ENCODE assay signal across 9 mouse cellular contexts in genomic region chr13:19365596-19365995, GRCm38 (mm10). TPM values are rescaled to one million over a fixed set of nuclear protein-coding genes. Genes with fewer than 3 reads are reported as not detected.
DNase-seq lines count a peak whose midpoint lies in the region; ATAC-seq and TF ChIP-seq lines count a peak whose summit lies in the region.
"Had no signal": no experiment of that assay in that cellular context is flagged by ENCODE, and none has a peak within 500 bp of the region (broad histone marks: within the 10 kb centered on the region; RNA-seq: fewer than 3 reads in every experiment).

No protein-coding gene starts in this region.

- DNase-seq in testis, postnatal 14 days (ENCODE audit: low spot score) = no peak
- DNase-seq in c-Kit-positive CD71-positive TER-119-negative erythroid progenitor cells, embryonic 14.5 days (ENCODE audit: low read depth) = peak; percentile 56
- DNase-seq in forebrain, embryonic 11.5 days (ENCODE audit: low spot score) = peak; percentile 73
- peak; percentile 84 for DNase-seq in intestine, embryonic 14.5 days (ENCODE audit: low spot score)
- peak; percentile 70 for DNase-seq in left cerebral cortex, postnatal 4 days
- peak; percentile 90 for DNase-seq in midbrain, embryonic 14.5 days

- H3K9ac ChIP-seq in forebrain, embryonic 11.5 days (ENCODE audit: low read length) = no peak overlapping the region
- H3K9ac ChIP-seq in intestine, embryonic 14.5 days (ENCODE audit: low read length) = no peak overlapping the region
- H3K9ac ChIP-seq in midbrain, embryonic 14.5 days (replicated peaks; ENCODE audit: low read length) = no peak overlapping the region
- no peak overlapping the region for H3K9ac ChIP-seq in stomach, embryonic 16.5 days (ENCODE audit: low read length)

- TF ChIP-seq POLR2A in testis, adult 2 months (IDR thresholded peaks at IDR 0.05; ENCODE audit: control insufficient read depth, low read depth, low read length) = no peak

- intact Hi-C loops in left cerebral cortex, postnatal 4 days (cut with DNase I) = loop anchor here (2.0 to 5.0 kb wide), 3 partner anchors 72 to 275 kb away; partner anchors contain the start of gene Sfrp4

- peak; percentile 57; the same call in 1 of the 2 replicates for TF ChIP-seq CTCF in testis, adult 2 months (IDR thresholded peaks at IDR 0.05; ENCODE audit: control insufficient read depth, insufficient read depth, insufficient replicate concordance, low read depth, low read length)

- no peaks in the 10 kb centered on the region for H3K4me1 ChIP-seq in testis, adult 2 months (ENCODE audit: control insufficient read depth, insufficient read depth, low read length)
- H3K4me1 ChIP-seq in forebrain, embryonic 11.5 days (replicated peaks; ENCODE audit: control insufficient read depth, insufficient read depth, low read length) = no peaks in the 10 kb centered on the region
- no peaks in the 10 kb centered on the region for H3K4me1 ChIP-seq in intestine, embryonic 14.5 days (replicated peaks; ENCODE audit: control insufficient read depth, insufficient read depth, low read length)
- no peaks in the 10 kb centered on the region for H3K4me1 ChIP-seq in midbrain, embryonic 14.5 days (ENCODE audit: control insufficient read depth, insufficient read depth, low read length)
- no peaks in the 10 kb centered on the region for H3K4me1 ChIP-seq in stomach, embryonic 16.5 days (ENCODE audit: control insufficient read depth, insufficient read depth, low read length)

- 33% methylated on average over 4 of the region's 4 CpGs for WGBS in forebrain, embryonic 11.5 days
- WGBS in intestine, embryonic 14.5 days = 20% methylated on average over 4 of the region's 4 CpGs
- 35% methylated on average over 4 of the region's 4 CpGs for WGBS in midbrain, embryonic 14.5 days
- 27% methylated on average over 4 of the region's 4 CpGs for WGBS in stomach, embryonic 16.5 days

- H3K36me3 ChIP-seq in testis, adult 2 months (ENCODE audit: control insufficient read depth, insufficient read depth, low read length) = no peaks in the 10 kb centered on the region
- no peaks in the 10 kb centered on the region; the same call in 1 of the 2 replicates for H3K36me3 ChIP-seq in forebrain, embryonic 11.5 days (ENCODE audit: control insufficient read depth, insufficient read depth, low read length)
- peaks cover 53% of the 10 kb centered on the region for H3K36me3 ChIP-seq in intestine, embryonic 14.5 days (ENCODE audit: control insufficient read depth, insufficient read depth, low read length)
- peaks cover 54% of the 10 kb centered on the region for H3K36me3 ChIP-seq in midbrain, embryonic 14.5 days (ENCODE audit: control insufficient read depth, insufficient read depth, low read length)
- H3K36me3 ChIP-seq in stomach, embryonic 16.5 days (ENCODE audit: control insufficient read depth, insufficient read depth, low read length) = 0 out of 2 replicates have a peak, but pooled peaks cover 3% of the 10 kb centered on the region

- no peak overlapping the region for H3K27ac ChIP-seq in testis, adult 2 months (ENCODE audit: control insufficient read depth, insufficient read depth, low read depth, low read length)
- H3K27ac ChIP-seq in forebrain, embryonic 11.5 days (ENCODE audit: low read depth, low read length) = no peak overlapping the region
- H3K27ac ChIP-seq in intestine, embryonic 14.5 days (ENCODE audit: low read depth) = no peak overlapping the region
- H3K27ac ChIP-seq in midbrain, embryonic 14.5 days (replicated peaks; ENCODE audit: low read depth, low read length) = no peak overlapping the region
- H3K27ac ChIP-seq in stomach, embryonic 16.5 days (ENCODE audit: low read length) = no peak overlapping the region

- H3K4me2 ChIP-seq in forebrain, embryonic 11.5 days (ENCODE audit: low read depth, low read length, severe bottlenecking) = no peak overlapping the region
- H3K4me2 ChIP-seq in intestine, embryonic 14.5 days (ENCODE audit: low read length) = no peak overlapping the region
- no peak overlapping the region for H3K4me2 ChIP-seq in midbrain, embryonic 14.5 days (ENCODE audit: low read length)
- no peak overlapping the region for H3K4me2 ChIP-seq in stomach, embryonic 16.5 days (ENCODE audit: low read depth, low read length)

- H3K4me3 ChIP-seq in testis, adult 2 months (ENCODE audit: control insufficient read depth, low read depth, low read length) = no peak overlapping the region
- no peak overlapping the region for H3K4me3 ChIP-seq in forebrain, embryonic 11.5 days (ENCODE audit: low read depth, low read length)
- H3K4me3 ChIP-seq in intestine, embryonic 14.5 days (ENCODE audit: low read depth, low read length) = no peak overlapping the region
- H3K4me3 ChIP-seq in midbrain, embryonic 14.5 days (replicated peaks; ENCODE audit: low read depth, low read length) = no peak overlapping the region
- H3K4me3 ChIP-seq in stomach, embryonic 16.5 days (replicated peaks; ENCODE audit: low read length) = no peak overlapping the region
- H3K4me3 ChIP-seq: erythroblast, embryonic 14.5 days had no signal

- no peaks in the 10 kb centered on the region for H3K27me3 ChIP-seq in testis, adult 2 months (ENCODE audit: control insufficient read depth, insufficient read depth, low read length)
- no peaks in the 10 kb centered on the region for H3K27me3 ChIP-seq in forebrain, embryonic 11.5 days (ENCODE audit: control insufficient read depth, insufficient read depth, low read length)
- no peaks in the 10 kb centered on the region for H3K27me3 ChIP-seq in intestine, embryonic 14.5 days (replicated peaks; ENCODE audit: control insufficient read depth, insufficient read depth, low read length)
- H3K27me3 ChIP-seq in midbrain, embryonic 14.5 days (ENCODE audit: control insufficient read depth, insufficient read depth, low read length) = no peaks in the 10 kb centered on the region
- H3K27me3 ChIP-seq in stomach, embryonic 16.5 days (ENCODE audit: control insufficient read depth, insufficient read depth, low read length) = no peaks in the 10 kb centered on the region

- peak; percentile 79 for ATAC-seq in forebrain, embryonic 11.5 days (replicated peaks; ENCODE audit: low FRiP score)
- ATAC-seq in intestine, embryonic 14.5 days (replicated peaks; ENCODE audit: low FRiP score, low TSS enrichment, low read depth) = peak; percentile 53; the same call in 1 of the 2 replicates
- ATAC-seq in midbrain, embryonic 14.5 days (ENCODE audit: low FRiP score, low TSS enrichment) = peak; percentile 67; the same call in 1 of the 2 replicates
- ATAC-seq in stomach, embryonic 16.5 days (ENCODE audit: insufficient read depth, low FRiP score) = peak; percentile 38; the same call in 1 of the 2 replicates

- H3K9me3 ChIP-seq in forebrain, embryonic 11.5 days (ENCODE audit: control insufficient read depth, low read length) = no peaks in the 10 kb centered on the region
- no peaks in the 10 kb centered on the region for H3K9me3 ChIP-seq in intestine, embryonic 14.5 days (ENCODE audit: control insufficient read depth, low read length)
- H3K9me3 ChIP-seq in midbrain, embryonic 14.5 days (ENCODE audit: control insufficient read depth, low read length) = no peaks in the 10 kb centered on the region
- no peaks in the 10 kb centered on the region for H3K9me3 ChIP-seq in stomach, embryonic 16.5 days (replicated peaks; ENCODE audit: control insufficient read depth, low read length)

RNA-seq across cellular contexts. Expression of gene Stard3nl, which starts 30.0 kb away (rescaled TPM):
- polyA plus RNA-seq in testis, adult 2 months (2012; rRNA removed) = 9.0 and 11.7 TPM in 2 replicates
- 114 and 116 TPM in 2 replicates for polyA plus RNA-seq in forebrain, embryonic 11.5 days (2014; fragmentation: Nextera tagmentation; extraction: Ambion mirVana)
- polyA plus RNA-seq in intestine, embryonic 14.5 days (2014; fragmentation: Nextera tagmentation; extraction: Ambion mirVana) = 98.7 and 100 TPM in 2 replicates
- total RNA-seq in left cerebral cortex, postnatal 4 days (2021) = 10 to 100 TPM; 90.5 to 93.4 TPM
- 205 and 228 TPM in 2 replicates for polyA plus RNA-seq in midbrain, embryonic 14.5 days (2014; fragmentation: Nextera tagmentation; extraction: Ambion mirVana)
- 97.1 and 104 TPM in 2 replicates for polyA plus RNA-seq in stomach, embryonic 16.5 days (2015; fragmentation: Nextera tagmentation; extraction: Ambion mirVana)
